ENCODE assay signal across 22 mouse cellular contexts in the genomic region with DNA sequence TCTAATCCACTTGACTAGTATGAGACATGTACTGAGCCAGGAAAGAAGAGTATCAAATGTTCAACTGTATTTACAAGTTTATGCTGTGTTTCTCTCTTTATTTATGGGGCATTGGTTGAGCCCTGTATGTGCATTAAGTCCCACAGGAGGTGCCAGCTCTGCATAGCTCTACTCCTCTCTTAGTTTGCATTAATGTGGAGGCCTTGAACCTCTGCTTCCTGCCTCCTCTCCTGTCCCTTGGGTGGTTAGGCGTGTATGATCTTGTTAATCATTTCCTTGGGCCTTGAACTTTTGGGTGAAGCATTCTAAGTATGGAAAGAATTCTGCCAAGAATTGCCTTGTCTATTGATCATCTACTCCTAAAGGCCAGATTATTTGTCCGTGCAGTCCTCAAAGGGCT.
DNase-seq lines count a peak whose midpoint lies in the region; ATAC-seq and TF ChIP-seq lines count a peak whose summit lies in the region.
"Had no signal": no experiment of that assay in that cellular context is flagged by ENCODE, and none has a peak within 500 bp of the region (broad histone marks: within the 10 kb centered on the region; RNA-seq: fewer than 3 reads in every experiment).

No protein-coding gene starts in this region.

- TF ChIP-seq POLR2A in kidney, adult 2 months (IDR thresholded peaks at IDR 0.05; ENCODE audit: low read depth, low read length) = no peak

- H3K9me3 ChIP-seq in kidney, embryonic 16.5 days (ENCODE audit: low read length) = no peaks in the 10 kb centered on the region
- H3K9me3 ChIP-seq in kidney, embryonic 14.5 days (ENCODE audit: control insufficient read depth, low read length) = no peaks in the 10 kb centered on the region
- H3K9me3 ChIP-seq: embryonic facial prominence, embryonic 13.5 days; embryonic facial prominence, embryonic 15.5 days; forebrain, embryonic 10.5 days; forebrain, embryonic 12.5 days had no signal

- no peaks in the 10 kb centered on the region for H3K4me1 ChIP-seq in kidney, adult 2 months (ENCODE audit: control insufficient read depth, insufficient read depth, low read length)
- no peaks in the 10 kb centered on the region for H3K4me1 ChIP-seq in kidney, embryonic 16.5 days (ENCODE audit: insufficient read depth, low read length)
- H3K4me1 ChIP-seq in kidney, embryonic 14.5 days (ENCODE audit: control insufficient read depth, insufficient read depth, low read length) = no peaks in the 10 kb centered on the region
- H3K4me1 ChIP-seq: embryonic facial prominence, embryonic 13.5 days; embryonic facial prominence, embryonic 15.5 days; forebrain, embryonic 10.5 days; forebrain, embryonic 12.5 days had no signal

- 33% methylated on average over 2 of the region's 2 CpGs for WGBS in kidney, adult 2 months
- 53% methylated on average over 2 of the region's 2 CpGs for WGBS in kidney, embryonic 16.5 days
- 63% methylated on average over 2 of the region's 2 CpGs for WGBS in kidney, embryonic 14.5 days

- no peak overlapping the region for H3K27ac ChIP-seq in kidney, adult 2 months (ENCODE audit: insufficient read depth, low read depth, low read length)
- H3K27ac ChIP-seq in kidney, embryonic 16.5 days (ENCODE audit: low read length) = no peak overlapping the region
- H3K27ac ChIP-seq in kidney, embryonic 14.5 days (ENCODE audit: low read depth, low read length) = no peak overlapping the region
- H3K27ac ChIP-seq: embryonic facial prominence, embryonic 13.5 days; embryonic facial prominence, embryonic 15.5 days; forebrain, embryonic 10.5 days; forebrain, embryonic 12.5 days had no signal

- ATAC-seq in kidney, embryonic 16.5 days (ENCODE audit: low FRiP score, low TSS enrichment) = peak; percentile 80
- no peak for ATAC-seq in kidney, embryonic 14.5 days (ENCODE audit: low FRiP score, low TSS enrichment)
- ATAC-seq: forebrain, embryonic 14.5 days had no signal

- no peak overlapping the region for H3K9ac ChIP-seq in kidney, embryonic 16.5 days (replicated peaks; ENCODE audit: low read length)
- H3K9ac ChIP-seq in kidney, embryonic 14.5 days (ENCODE audit: low read depth, low read length) = no peak overlapping the region
- H3K9ac ChIP-seq: embryonic facial prominence, embryonic 13.5 days; embryonic facial prominence, embryonic 15.5 days; forebrain, embryonic 12.5 days had no signal

- no peak for TF ChIP-seq CTCF in kidney, adult 2 months (conservative IDR thresholded peaks at IDR 0.05; ENCODE audit: insufficient read depth, insufficient read length, low read depth, low read length)

- H3K36me3 ChIP-seq in kidney, adult 2 months (ENCODE audit: control insufficient read depth, insufficient read depth, low read length) = no peaks in the 10 kb centered on the region
- H3K36me3 ChIP-seq in kidney, embryonic 16.5 days (ENCODE audit: insufficient read depth, low read length) = no peaks in the 10 kb centered on the region
- no peaks in the 10 kb centered on the region for H3K36me3 ChIP-seq in kidney, embryonic 14.5 days (ENCODE audit: control insufficient read depth, insufficient read depth, low read length)
- H3K36me3 ChIP-seq: embryonic facial prominence, embryonic 13.5 days; embryonic facial prominence, embryonic 15.5 days; forebrain, embryonic 10.5 days; forebrain, embryonic 12.5 days had no signal

- H3K4me2 ChIP-seq in kidney, embryonic 16.5 days (replicated peaks; ENCODE audit: low read depth, low read length) = no peak overlapping the region
- H3K4me2 ChIP-seq in kidney, embryonic 14.5 days (replicated peaks; ENCODE audit: low read depth, low read length) = no peak overlapping the region
- H3K4me2 ChIP-seq: embryonic facial prominence, embryonic 13.5 days; embryonic facial prominence, embryonic 15.5 days; forebrain, embryonic 12.5 days had no signal

- DNase-seq in kidney, adult 2 months = peak; percentile 30
- DNase-seq in kidney, postnatal 4 days = no peak
- peak; percentile 28 for DNase-seq in kidney, adult 9 months
- no peak for DNase-seq in kidney, postnatal 10 days
- DNase-seq: adrenal gland, adult 2 months; adrenal gland, postnatal 10 days; adrenal gland, postnatal 25 days; cerebellum, adult 11 months; cerebellum, adult 18-20 months; cerebellum, adult 8-10 months; cerebellum, adult 9-11 months; cerebellum, postnatal 14 days; cerebellum, postnatal 36 days; embryo, embryonic 11 days had no signal

- H3K27me3 ChIP-seq in kidney, adult 2 months (replicated peaks; ENCODE audit: control insufficient read depth, insufficient read depth, low read length) = no peaks in the 10 kb centered on the region
- H3K27me3 ChIP-seq in kidney, embryonic 16.5 days (ENCODE audit: insufficient read depth, low read length) = no peaks in the 10 kb centered on the region
- no peaks in the 10 kb centered on the region for H3K27me3 ChIP-seq in kidney, embryonic 14.5 days (ENCODE audit: control insufficient read depth, insufficient read depth, low read length)
- H3K27me3 ChIP-seq: embryonic facial prominence, embryonic 13.5 days; embryonic facial prominence, embryonic 15.5 days; forebrain, embryonic 12.5 days had no signal

- H3K4me3 ChIP-seq in kidney, adult 2 months (ENCODE audit: insufficient read depth, low read depth, low read length) = no peak overlapping the region
- H3K4me3 ChIP-seq in kidney, embryonic 16.5 days (ENCODE audit: low read length) = no peak overlapping the region
- H3K4me3 ChIP-seq in kidney, embryonic 14.5 days (ENCODE audit: low read length) = no peak overlapping the region
- H3K4me3 ChIP-seq: embryonic facial prominence, embryonic 13.5 days; embryonic facial prominence, embryonic 15.5 days; erythroblast, embryonic 14.5 days; forebrain, embryonic 10.5 days; forebrain, embryonic 12.5 days had no signal

Comparison
In these comparisons a context has a peak if more than half of its experiments do, and no peak if none do; other contexts are left out.
1. DNase-seq: peak in kidney, adult 2 months (single experiment) and kidney, adult 9 months (single experiment); none in kidney, postnatal 4 days (0 of 2) and kidney, postnatal 10 days (single experiment).